Mouse (Mus musculus): ENCODE measurements around the gene Efcab7.

GRCm38 (mm10) chr4:99947192-99947591, 118.2 kb downstream of the Efcab7 start:
- TF ChIP-seq POLR2A (IDR thresholded peaks at IDR 0.05; ENCODE audit: low read depth, low read length) (no peak), CTCF (IDR thresholded peaks at IDR 0.05; ENCODE audit: extremely low read depth, insufficient read length, insufficient replicate concordance, low read depth, low read length) (no peak)
